Mouse (Mus musculus): ENCODE results near the gene Exoc6b. TPM values are rescaled to one million over a fixed set of nuclear protein-coding genes. Genes with fewer than 3 reads are reported as not detected.

Gene Exoc6b
- polyA plus RNA-seq, 1 experiment: 41.9 TPM

DNA sequence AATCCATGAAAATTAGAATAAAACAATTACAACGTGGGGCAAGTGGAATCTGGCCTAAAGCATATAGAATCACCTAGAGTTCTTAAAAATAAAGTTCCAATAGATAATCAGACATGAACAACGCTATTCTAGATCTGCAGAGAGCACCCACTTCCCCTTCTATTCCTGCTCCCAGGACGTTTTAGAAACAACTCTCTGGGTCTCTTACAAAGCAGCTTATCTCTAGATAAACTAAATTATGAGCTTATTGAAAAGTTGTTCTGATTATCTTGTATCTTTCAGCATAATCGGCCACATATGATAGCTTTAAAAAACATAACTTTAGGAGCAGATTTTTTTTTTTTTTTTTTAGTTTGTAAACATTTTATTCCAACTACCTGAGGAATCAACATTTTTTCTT, 185.6 kb downstream of the Exoc6b start:
- Histone ChIP-seq H3K36me3 (ENCODE audit: control insufficient read depth, insufficient read depth, low read length, poor library complexity, severe bottlenecking) (no peaks in the 10 kb centered on the region), H3K27ac (ENCODE audit: insufficient read depth, low read length) (no peak overlapping the region), H3K9ac (ENCODE audit: low read depth, poor library complexity, severe bottlenecking) (no peak overlapping the region), H3K9me3 (replicated peaks; ENCODE audit: control insufficient read depth, insufficient read depth, low read length, poor library complexity, severe bottlenecking) (no peaks in the 10 kb centered on the region), H3K4me1 (ENCODE audit: control insufficient read depth, insufficient read depth, low read length) (no peaks in the 10 kb centered on the region), H3K4me3 (ENCODE audit: low read depth, low read length) (no peak overlapping the region), H3K27me3 (ENCODE audit: control insufficient read depth, insufficient read depth, low read length, poor library complexity, severe bottlenecking) (no peaks in the 10 kb centered on the region)
- TF ChIP-seq POLR2A (IDR thresholded peaks at IDR 0.05; ENCODE audit: insufficient read depth, low read length) (no peak), EP300 (IDR thresholded peaks at IDR 0.05; ENCODE audit: insufficient read depth, low read depth, low read length) (no peak), CTCF (IDR thresholded peaks at IDR 0.05; ENCODE audit: low read depth, low read length) (no peak)

DNA sequence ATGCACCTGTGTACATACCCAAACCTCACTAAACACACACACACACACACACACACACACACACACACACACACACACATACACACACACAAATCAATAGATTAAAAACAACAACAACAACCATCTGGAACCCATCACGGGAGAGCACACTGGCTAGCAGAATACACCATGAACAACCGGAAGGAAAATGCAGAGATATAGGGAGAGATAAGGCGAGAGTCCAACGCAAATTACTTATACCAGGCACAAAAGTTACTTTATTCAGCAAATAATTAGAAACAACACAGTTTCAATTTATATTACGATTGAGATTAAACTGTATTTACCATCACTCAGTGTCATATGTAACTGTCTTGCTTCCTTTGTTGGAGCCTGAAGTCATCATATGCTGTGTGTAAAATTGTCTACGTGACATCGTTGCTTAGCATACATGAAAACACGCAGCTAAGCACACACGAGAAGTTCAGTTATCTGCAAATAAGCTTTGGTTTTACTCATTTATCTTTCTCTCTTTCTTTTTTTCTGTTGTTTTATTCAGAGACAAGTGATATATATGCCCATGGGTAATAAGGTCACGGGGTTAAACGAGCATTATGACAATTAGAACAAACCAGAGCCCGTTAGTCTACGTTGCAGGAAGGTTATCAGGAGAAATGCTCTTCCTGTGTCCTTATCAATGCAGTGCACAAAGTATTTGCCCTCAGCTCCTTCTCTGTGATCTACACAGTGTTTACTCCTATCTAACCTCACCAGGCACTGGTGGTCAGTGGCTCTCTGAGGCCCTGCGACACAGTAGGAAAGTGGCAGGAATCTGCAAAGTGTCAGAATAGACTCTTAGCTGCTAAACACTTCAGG, 186.4 kb downstream of the Exoc6b start:
- H3K27ac ChIP-seq (ENCODE audit: insufficient read depth, low read length): no peak overlapping the region
- no peak for TF ChIP-seq POLR2A (IDR thresholded peaks at IDR 0.05; ENCODE audit: insufficient read depth, low read length)
- TF ChIP-seq CTCF (IDR thresholded peaks at IDR 0.05; ENCODE audit: low read depth, low read length): no peak
- TF ChIP-seq EP300 (IDR thresholded peaks at IDR 0.05; ENCODE audit: insufficient read depth, low read depth, low read length): no peak
- no peak overlapping the region for H3K9ac ChIP-seq (ENCODE audit: low read depth, poor library complexity, severe bottlenecking)
- H3K9me3 ChIP-seq (replicated peaks; ENCODE audit: control insufficient read depth, insufficient read depth, low read length, poor library complexity, severe bottlenecking): no peaks in the 10 kb centered on the region
- H3K36me3 ChIP-seq (ENCODE audit: control insufficient read depth, insufficient read depth, low read length, poor library complexity, severe bottlenecking): no peaks in the 10 kb centered on the region
- no peaks in the 10 kb centered on the region for H3K4me1 ChIP-seq (ENCODE audit: control insufficient read depth, insufficient read depth, low read length)
- H3K4me3 ChIP-seq (ENCODE audit: low read depth, low read length): no peak overlapping the region
- H3K27me3 ChIP-seq (ENCODE audit: control insufficient read depth, insufficient read depth, low read length, poor library complexity, severe bottlenecking): no peaks in the 10 kb centered on the region

GRCm38 (mm10) chr6:84875869-84876268, 193.4 kb downstream of the Exoc6b start:
- Histone ChIP-seq H3K4me1 (ENCODE audit: control insufficient read depth, insufficient read depth, low read length) (no peaks in the 10 kb centered on the region), H3K9ac (ENCODE audit: low read depth, poor library complexity, severe bottlenecking) (no peak overlapping the region), H3K27ac (ENCODE audit: insufficient read depth, low read length) (no peak overlapping the region), H3K36me3 (ENCODE audit: control insufficient read depth, insufficient read depth, low read length, poor library complexity, severe bottlenecking) (no peaks in the 10 kb centered on the region), H3K27me3 (ENCODE audit: control insufficient read depth, insufficient read depth, low read length, poor library complexity, severe bottlenecking) (no peaks in the 10 kb centered on the region), H3K4me3 (ENCODE audit: low read depth, low read length) (no peak overlapping the region), H3K9me3 (replicated peaks; ENCODE audit: control insufficient read depth, insufficient read depth, low read length, poor library complexity, severe bottlenecking) (no peaks in the 10 kb centered on the region)
- TF ChIP-seq EP300 (IDR thresholded peaks at IDR 0.05; ENCODE audit: insufficient read depth, low read depth, low read length) (no peak), CTCF (IDR thresholded peaks at IDR 0.05; ENCODE audit: low read depth, low read length) (no peak), POLR2A (IDR thresholded peaks at IDR 0.05; ENCODE audit: insufficient read depth, low read length) (no peak)

GRCm38 (mm10) chr6:84867114-84867513, 202.2 kb downstream of the Exoc6b start:
- no peaks in the 10 kb centered on the region for H3K36me3 ChIP-seq (ENCODE audit: control insufficient read depth, insufficient read depth, low read length, poor library complexity, severe bottlenecking)
- no peaks in the 10 kb centered on the region for H3K4me1 ChIP-seq (ENCODE audit: control insufficient read depth, insufficient read depth, low read length)
- H3K9me3 ChIP-seq (replicated peaks; ENCODE audit: control insufficient read depth, insufficient read depth, low read length, poor library complexity, severe bottlenecking): no peaks in the 10 kb centered on the region
- TF ChIP-seq POLR2A (IDR thresholded peaks at IDR 0.05; ENCODE audit: insufficient read depth, low read length) (no peak), EP300 (IDR thresholded peaks at IDR 0.05; ENCODE audit: insufficient read depth, low read depth, low read length) (no peak), CTCF (IDR thresholded peaks at IDR 0.05; ENCODE audit: low read depth, low read length) (no peak)
- no peak overlapping the region for H3K27ac ChIP-seq (ENCODE audit: insufficient read depth, low read length)
- no peak overlapping the region for H3K9ac ChIP-seq (ENCODE audit: low read depth, poor library complexity, severe bottlenecking)
- H3K4me3 ChIP-seq (ENCODE audit: low read depth, low read length): no peak overlapping the region
- H3K27me3 ChIP-seq (ENCODE audit: control insufficient read depth, insufficient read depth, low read length, poor library complexity, severe bottlenecking): no peaks in the 10 kb centered on the region

DNA sequence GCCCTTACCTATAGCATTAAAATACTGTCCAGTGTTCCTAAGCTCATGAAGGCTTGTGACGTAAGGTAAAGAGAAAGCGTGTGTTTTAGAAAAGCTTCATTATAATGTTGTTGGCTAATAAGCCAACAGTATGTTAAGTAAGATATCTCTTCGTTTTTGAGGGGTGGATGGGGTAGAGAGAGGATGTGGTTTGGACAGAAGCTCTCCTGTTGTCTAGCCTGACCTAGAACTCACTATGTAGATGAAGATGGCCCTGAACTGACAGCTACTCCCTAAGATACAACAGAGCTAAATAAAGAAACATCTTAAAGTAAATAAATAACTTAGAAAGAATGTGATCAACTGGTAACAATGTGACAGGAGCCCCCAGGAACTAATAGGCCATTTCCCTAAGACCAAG, 204.7 kb downstream of the Exoc6b start:
- no peak overlapping the region for H3K27ac ChIP-seq (ENCODE audit: insufficient read depth, low read length)
- TF ChIP-seq CTCF (IDR thresholded peaks at IDR 0.05; ENCODE audit: low read depth, low read length) (no peak), EP300 (IDR thresholded peaks at IDR 0.05; ENCODE audit: insufficient read depth, low read depth, low read length) (no peak), POLR2A (IDR thresholded peaks at IDR 0.05; ENCODE audit: insufficient read depth, low read length) (no peak)
- no peak overlapping the region for H3K9ac ChIP-seq (ENCODE audit: low read depth, poor library complexity, severe bottlenecking)
- no peaks in the 10 kb centered on the region for H3K4me1 ChIP-seq (ENCODE audit: control insufficient read depth, insufficient read depth, low read length)
- H3K27me3 ChIP-seq (ENCODE audit: control insufficient read depth, insufficient read depth, low read length, poor library complexity, severe bottlenecking): no peaks in the 10 kb centered on the region
- no peak overlapping the region for H3K4me3 ChIP-seq (ENCODE audit: low read depth, low read length)
- H3K36me3 ChIP-seq (ENCODE audit: control insufficient read depth, insufficient read depth, low read length, poor library complexity, severe bottlenecking): no peaks in the 10 kb centered on the region
- H3K9me3 ChIP-seq (replicated peaks; ENCODE audit: control insufficient read depth, insufficient read depth, low read length, poor library complexity, severe bottlenecking): no peaks in the 10 kb centered on the region

- TF ChIP-seq POLR2A (IDR thresholded peaks at IDR 0.05; ENCODE audit: insufficient read depth, low read length) (no peak), EP300 (IDR thresholded peaks at IDR 0.05; ENCODE audit: insufficient read depth, low read depth, low read length) (no peak), CTCF (IDR thresholded peaks at IDR 0.05; ENCODE audit: low read depth, low read length) (no peak)
- H3K4me3 ChIP-seq (ENCODE audit: low read depth, low read length): no peak overlapping the region
- no peaks in the 10 kb centered on the region for H3K4me1 ChIP-seq (ENCODE audit: control insufficient read depth, insufficient read depth, low read length)
- no peaks in the 10 kb centered on the region for H3K27me3 ChIP-seq (ENCODE audit: control insufficient read depth, insufficient read depth, low read length, poor library complexity, severe bottlenecking)
- H3K27ac ChIP-seq (ENCODE audit: insufficient read depth, low read length): no peak overlapping the region
- H3K9ac ChIP-seq (ENCODE audit: low read depth, poor library complexity, severe bottlenecking): no peak overlapping the region
- H3K36me3 ChIP-seq (ENCODE audit: control insufficient read depth, insufficient read depth, low read length, poor library complexity, severe bottlenecking): no peaks in the 10 kb centered on the region
- no peaks in the 10 kb centered on the region for H3K9me3 ChIP-seq (replicated peaks; ENCODE audit: control insufficient read depth, insufficient read depth, low read length, poor library complexity, severe bottlenecking)
Measured at GRCm38 (mm10) chr6:84863816-84864375, 205.4 kb downstream of the Exoc6b start.
